Mouse (Mus musculus): ENCODE results near the gene Phf21a. TPM values are rescaled to one million over a fixed set of nuclear protein-coding genes. Genes with fewer than 3 reads are reported as not detected.

The Phf21a gene
- polyA plus RNA-seq, 1 experiment from 2014 or later = 36.7 TPM

GRCm38 (mm10) chr2:92257372-92257956 lies 164.5 kb downstream of the Phf21a start:
- no peak for DNase-seq (ENCODE audit: low spot score)
- H3K27me3 ChIP-seq (ENCODE audit: low read depth, poor library complexity, severe bottlenecking) = no peaks in the 10 kb centered on the region
- peaks cover 31% of the 10 kb centered on the region for H3K36me3 ChIP-seq
- no peaks in the 10 kb centered on the region for H3K9me3 ChIP-seq (replicated peaks)
- 0 out of 2 replicates have a peak, but pooled peaks cover 3% of the 10 kb centered on the region for H3K4me1 ChIP-seq
- H3K27ac ChIP-seq (replicated peaks) = no peak overlapping the region
- WGBS = 59% methylated on average over 4 of the region's 4 CpGs
- H3K4me3 ChIP-seq = no peak overlapping the region

GRCm38 (mm10) chr2:92259924-92260323 lies 167.0 kb downstream of the Phf21a start:
- 82% methylated on average over 2 of the region's 2 CpGs for WGBS
- no peaks in the 10 kb centered on the region for H3K27me3 ChIP-seq (ENCODE audit: low read depth, poor library complexity, severe bottlenecking)
- no peak overlapping the region for H3K4me3 ChIP-seq
- H3K27ac ChIP-seq (replicated peaks) = no peak overlapping the region
- no peaks in the 10 kb centered on the region for H3K9me3 ChIP-seq (replicated peaks)
- DNase-seq (ENCODE audit: low spot score) = no peak
- H3K4me1 ChIP-seq = 0 out of 2 replicates have a peak, but pooled peaks cover 3% of the 10 kb centered on the region
- H3K36me3 ChIP-seq = peaks cover 27% of the 10 kb centered on the region

GRCm38 (mm10) chr2:92266100-92266617 lies 173.2 kb downstream of the Phf21a start:
- DNase-seq (ENCODE audit: low spot score) = no peak

GRCm38 (mm10) chr2:92269227-92269626 lies 176.3 kb downstream of the Phf21a start:
- Histone ChIP-seq H3K36me3 (peaks cover 22% of the 10 kb centered on the region), H3K4me1 (no peaks in the 10 kb centered on the region), H3K4me3 (no peak overlapping the region), H3K27me3 (ENCODE audit: low read depth, poor library complexity, severe bottlenecking) (no peaks in the 10 kb centered on the region), H3K9me3 (replicated peaks) (no peaks in the 10 kb centered on the region), H3K27ac (replicated peaks) (no peak overlapping the region)
- DNase-seq (ENCODE audit: low spot score) = no peak
- WGBS = 84% methylated on average over 5 of the region's 5 CpGs

More at GRCm38 (mm10) chr2:92266100-92266617, 173.2 kb downstream of the Phf21a start:
- no peaks in the 10 kb centered on the region for H3K4me1 ChIP-seq
- H3K27ac ChIP-seq (replicated peaks) = no peak overlapping the region
- no peaks in the 10 kb centered on the region for H3K9me3 ChIP-seq (replicated peaks)
- H3K4me3 ChIP-seq = no peak overlapping the region
- H3K36me3 ChIP-seq = peaks cover 21% of the 10 kb centered on the region
- WGBS = 87% methylated on average over 9 of the region's 9 CpGs
- H3K27me3 ChIP-seq (ENCODE audit: low read depth, poor library complexity, severe bottlenecking) = no peaks in the 10 kb centered on the region

GRCm38 (mm10) chr2:92272510-92272909 lies 179.6 kb downstream of the Phf21a start:
- 79% methylated on average over 2 of the region's 2 CpGs for WGBS
- no peaks in the 10 kb centered on the region for H3K9me3 ChIP-seq (replicated peaks)
- H3K27ac ChIP-seq (replicated peaks) = no peak overlapping the region
- H3K36me3 ChIP-seq = peaks cover 19% of the 10 kb centered on the region
- H3K4me3 ChIP-seq = no peak overlapping the region
- DNase-seq (ENCODE audit: low spot score) = no peak
- no peaks in the 10 kb centered on the region for H3K27me3 ChIP-seq (ENCODE audit: low read depth, poor library complexity, severe bottlenecking)
- no peaks in the 10 kb centered on the region for H3K4me1 ChIP-seq

- H3K36me3 ChIP-seq = peaks cover 15% of the 10 kb centered on the region
- H3K9me3 ChIP-seq (replicated peaks) = no peaks in the 10 kb centered on the region
- no peaks in the 10 kb centered on the region for H3K27me3 ChIP-seq (ENCODE audit: low read depth, poor library complexity, severe bottlenecking)
- no peak overlapping the region for H3K4me3 ChIP-seq
- H3K4me1 ChIP-seq = no peaks in the 10 kb centered on the region
- WGBS = 89% methylated on average over 6 of the region's 6 CpGs
- H3K27ac ChIP-seq (replicated peaks) = no peak overlapping the region
- DNase-seq (ENCODE audit: low spot score) = no peak
Observed at GRCm38 (mm10) chr2:92273101-92273801, 180.3 kb downstream of the Phf21a start.

- H3K27me3 ChIP-seq (ENCODE audit: low read depth, poor library complexity, severe bottlenecking) = no peaks in the 10 kb centered on the region
- no peaks in the 10 kb centered on the region for H3K4me1 ChIP-seq
- H3K9me3 ChIP-seq (replicated peaks) = no peaks in the 10 kb centered on the region
- no peak overlapping the region for H3K27ac ChIP-seq (replicated peaks)
- peaks cover 15% of the 10 kb centered on the region for H3K36me3 ChIP-seq
- H3K4me3 ChIP-seq = no peak overlapping the region
- WGBS = 96% methylated on average over 4 of the region's 4 CpGs
- no peak for DNase-seq (ENCODE audit: low spot score)
Observed at GRCm38 (mm10) chr2:92273802-92274183, 180.9 kb downstream of the Phf21a start.

- Histone ChIP-seq H3K4me3 (no peak overlapping the region), H3K36me3 (no peaks in the 10 kb centered on the region), H3K9me3 (replicated peaks) (no peaks in the 10 kb centered on the region), H3K27ac (replicated peaks) (no peak overlapping the region), H3K4me1 (no peaks in the 10 kb centered on the region), H3K27me3 (ENCODE audit: low read depth, poor library complexity, severe bottlenecking) (no peaks in the 10 kb centered on the region)
- WGBS = 85% methylated on average over 3 of the region's 3 CpGs
- no peak for DNase-seq (ENCODE audit: low spot score)
Observed at GRCm38 (mm10) chr2:92277787-92278186, 184.9 kb downstream of the Phf21a start.

- Histone ChIP-seq H3K27ac (replicated peaks) (no peak overlapping the region), H3K27me3 (ENCODE audit: low read depth, poor library complexity, severe bottlenecking) (no peaks in the 10 kb centered on the region), H3K4me3 (no peak overlapping the region), H3K36me3 (no peaks in the 10 kb centered on the region), H3K9me3 (replicated peaks) (no peaks in the 10 kb centered on the region), H3K4me1 (no peaks in the 10 kb centered on the region)
- DNase-seq (ENCODE audit: low spot score) = no peak
- 90% methylated on average over 7 of the region's 7 CpGs for whole genome bisulfite sequencing
Observed at GRCm38 (mm10) chr2:92278663-92279062, 185.7 kb downstream of the Phf21a start.

- H3K9me3 ChIP-seq (replicated peaks) = no peaks in the 10 kb centered on the region
- peaks cover under 1% of the 10 kb centered on the region; the same call in 1 of the 2 replicates for H3K36me3 ChIP-seq
- 87% methylated on average over 6 of the region's 6 CpGs for WGBS
- H3K4me1 ChIP-seq = no peaks in the 10 kb centered on the region
- H3K27me3 ChIP-seq (ENCODE audit: low read depth, poor library complexity, severe bottlenecking) = no peaks in the 10 kb centered on the region
- no peak for DNase-seq (ENCODE audit: low spot score)
- no peak overlapping the region for H3K4me3 ChIP-seq
- H3K27ac ChIP-seq (replicated peaks) = no peak overlapping the region
Observed at GRCm38 (mm10) chr2:92279398-92279797, 186.5 kb downstream of the Phf21a start.

- WGBS = 85% methylated on average over 5 of the region's 5 CpGs
- Histone ChIP-seq H3K9me3 (replicated peaks) (no peaks in the 10 kb centered on the region), H3K4me1 (no peaks in the 10 kb centered on the region), H3K4me3 (no peak overlapping the region), H3K27ac (replicated peaks) (no peak overlapping the region), H3K27me3 (ENCODE audit: low read depth, poor library complexity, severe bottlenecking) (no peaks in the 10 kb centered on the region), H3K36me3 (peaks cover 6% of the 10 kb centered on the region; the same call in 1 of the 2 replicates)
- no peak for DNase-seq (ENCODE audit: low spot score)
Observed at GRCm38 (mm10) chr2:92285597-92285996, 192.7 kb downstream of the Phf21a start.

GRCm38 (mm10) chr2:92289335-92289734 lies 196.4 kb downstream of the Phf21a start:
- Histone ChIP-seq H3K36me3 (peaks cover 6% of the 10 kb centered on the region; the same call in 1 of the 2 replicates), H3K9me3 (replicated peaks) (no peaks in the 10 kb centered on the region), H3K4me3 (no peak overlapping the region), H3K4me1 (0 out of 2 replicates have a peak, but pooled peaks cover 3% of the 10 kb centered on the region), H3K27me3 (ENCODE audit: low read depth, poor library complexity, severe bottlenecking) (no peaks in the 10 kb centered on the region), H3K27ac (replicated peaks) (no peak overlapping the region)
- DNase-seq (ENCODE audit: low spot score) = no peak
- 83% methylated on average over 3 of the region's 3 CpGs for WGBS

- 94% methylated on average over 3 of the region's 3 CpGs for WGBS
- H3K27ac ChIP-seq (replicated peaks) = no peak overlapping the region
- no peaks in the 10 kb centered on the region for H3K27me3 ChIP-seq (ENCODE audit: low read depth, poor library complexity, severe bottlenecking)
- H3K36me3 ChIP-seq = no peaks in the 10 kb centered on the region
- no peak overlapping the region for H3K4me3 ChIP-seq
- H3K4me1 ChIP-seq = 0 out of 2 replicates have a peak, but pooled peaks cover 3% of the 10 kb centered on the region
- DNase-seq (ENCODE audit: low spot score) = no peak
- no peaks in the 10 kb centered on the region for H3K9me3 ChIP-seq (replicated peaks)
Observed at GRCm38 (mm10) chr2:92291526-92291925, 198.6 kb downstream of the Phf21a start.

Data from midbrain, embryonic 10.5 days (tissue).